Mouse (Mus musculus): Measurements from ENCODE around the gene Aplf.

- TF ChIP-seq CTCF (IDR thresholded peaks at IDR 0.05; ENCODE audit: borderline replicate concordance, insufficient read depth, low read length), result no peak
- no peak for TF ChIP-seq POLR2A (IDR thresholded peaks at IDR 0.05; ENCODE audit: low read depth, low read length)
These were observed 81.4 kb downstream of the Aplf start, which contains the start of gene Prokr1 for GRCm38 (mm10) chr6:87590394-87591281.

Data from embryonic fibroblast, embryonic 13.5 days (primary cell).